Mouse (Mus musculus) T-helper 17 cell (primary cell): ENCODE measurements at regions not wholly inside any gene's neighbourhood (a gene's known extent, or its start where the extent isn't known, plus 50 kb on each side); places are given as distances from the start of the nearest gene placed in this dataset.

ENCODE experiments used
- in situ Hi-C, 2 experiments: fragments of 300-600 bp; cut with MboI, MseI; formaldehyde crosslinking; loops; 1 replicate in 1 of 2; 2 replicates in 1 of 2; pipeline ENCODE4 v1.15.1; 2025; ENCODE audit warnings: high pct_unique_total_duplicates in 2 of 2

DNA sequence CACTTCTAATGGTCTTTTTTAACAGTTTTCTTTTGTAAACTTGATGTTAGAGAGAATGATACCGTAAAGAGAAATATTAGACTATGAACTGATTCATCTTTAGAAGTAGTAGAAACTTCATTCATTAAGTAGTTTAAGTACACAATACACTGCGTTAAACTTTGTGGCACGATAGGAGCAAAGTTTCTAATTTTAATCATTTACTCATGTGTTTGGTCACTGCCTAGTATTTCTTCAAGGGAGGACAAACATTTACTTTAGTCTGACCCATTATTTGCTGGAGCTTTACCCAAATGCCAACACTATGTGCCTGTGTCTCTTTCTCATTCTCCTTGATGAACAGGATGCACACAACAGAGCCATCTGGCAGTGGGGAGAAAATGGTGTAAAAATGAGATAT is 200.6 kb downstream of the Chm start:
- in situ Hi-C loops = no loop called here

DNA sequence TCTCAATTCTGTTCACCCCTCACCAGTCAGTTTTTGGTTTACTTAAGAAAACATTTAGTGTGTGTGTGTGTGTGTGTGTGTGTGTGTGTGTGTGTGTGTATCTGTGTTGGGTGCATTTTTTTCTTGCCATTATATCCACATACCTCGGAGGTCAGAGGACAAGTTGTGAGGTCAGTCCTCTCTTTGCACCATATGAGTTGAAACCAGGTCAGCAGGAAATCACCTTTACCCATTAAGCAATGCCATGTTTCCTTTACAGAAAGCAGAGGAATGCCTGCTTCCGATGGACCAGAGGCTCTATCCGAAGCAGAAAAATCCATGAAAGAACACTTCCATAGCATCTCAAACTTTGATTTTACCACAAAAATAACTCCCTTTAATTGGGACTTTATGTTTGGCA is 201.2 kb downstream of the Chm start:
- in situ Hi-C loops = no loop called here

DNA sequence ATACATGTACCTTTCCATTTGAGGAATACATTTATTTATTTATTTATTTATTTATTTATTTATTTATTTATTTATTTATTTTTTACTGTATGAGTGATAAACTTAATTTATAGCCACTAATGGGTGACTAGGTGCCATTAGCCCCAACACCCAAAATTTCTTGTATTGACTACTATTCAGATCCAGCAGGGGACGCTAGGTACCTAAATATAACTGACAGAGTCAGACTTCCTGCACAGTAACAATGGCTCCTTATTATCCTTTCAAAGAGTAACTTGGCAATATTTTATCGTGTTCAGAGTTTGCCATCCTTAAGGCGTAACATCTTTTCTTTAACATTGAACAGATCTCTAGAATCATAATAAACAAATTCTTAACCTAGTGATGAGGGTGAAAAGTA is 206.7 kb downstream of the Chm start:
- in situ Hi-C loops = no loop called here

DNA sequence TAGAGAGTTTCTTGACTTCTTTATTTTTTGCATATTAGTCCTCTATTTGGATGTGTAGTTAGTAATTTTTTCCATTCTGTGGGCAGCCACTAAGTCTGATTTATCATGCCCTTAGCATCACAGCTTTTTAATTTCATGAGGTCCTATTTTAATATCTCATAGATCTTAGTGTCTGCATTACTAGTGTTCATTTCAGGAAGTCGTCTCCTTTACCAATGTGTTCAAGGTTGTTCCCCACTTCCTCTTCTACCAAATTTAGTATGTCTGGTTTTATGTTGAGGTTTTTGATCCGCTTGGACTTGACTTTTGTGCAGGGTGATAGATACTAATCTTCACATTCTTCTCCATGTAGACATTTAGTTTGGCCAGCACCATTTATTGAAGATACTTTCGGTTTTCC is 221.2 kb downstream of the Chm start:
- in situ Hi-C loops = no loop called here

DNA sequence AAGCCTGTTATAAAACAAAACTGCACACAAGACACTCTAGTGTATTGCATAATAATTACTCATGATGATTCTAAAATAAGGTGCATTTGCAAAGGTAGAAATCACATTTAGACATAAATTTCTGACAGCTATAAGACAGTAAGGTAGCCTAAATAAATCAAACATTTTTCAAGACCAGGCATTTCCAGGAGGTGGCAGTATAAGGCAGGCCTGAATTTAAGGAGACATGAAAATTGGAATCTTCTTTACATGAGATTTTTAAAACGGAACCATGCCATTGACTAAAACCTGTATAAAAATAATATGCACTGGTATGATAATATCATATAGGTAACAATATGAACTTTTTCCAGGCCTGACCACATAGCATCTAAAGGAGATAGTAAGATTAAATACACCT is 235.5 kb downstream of the Chm start:
- in situ Hi-C loops = no loop called here

DNA sequence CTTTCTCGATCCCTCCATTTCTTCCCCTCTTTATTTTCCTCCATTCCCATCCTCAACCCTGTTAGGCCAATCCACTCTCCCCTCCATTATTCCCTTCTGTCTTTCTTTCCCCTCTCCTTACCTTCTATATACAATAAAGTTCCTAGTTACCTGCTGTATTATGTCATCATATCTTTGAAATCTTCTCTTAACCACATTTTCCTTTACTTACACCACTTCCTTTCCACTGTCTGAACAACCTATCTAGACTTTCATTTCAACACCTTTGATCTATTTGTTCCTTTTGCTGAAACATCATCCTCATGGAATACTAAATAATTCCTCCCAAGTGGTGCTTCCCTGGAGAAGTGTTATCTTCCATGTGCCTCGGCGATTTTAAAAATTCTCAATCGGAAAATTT is 237.8 kb downstream of the Chm start:
- in situ Hi-C loops = no loop called here

DNA sequence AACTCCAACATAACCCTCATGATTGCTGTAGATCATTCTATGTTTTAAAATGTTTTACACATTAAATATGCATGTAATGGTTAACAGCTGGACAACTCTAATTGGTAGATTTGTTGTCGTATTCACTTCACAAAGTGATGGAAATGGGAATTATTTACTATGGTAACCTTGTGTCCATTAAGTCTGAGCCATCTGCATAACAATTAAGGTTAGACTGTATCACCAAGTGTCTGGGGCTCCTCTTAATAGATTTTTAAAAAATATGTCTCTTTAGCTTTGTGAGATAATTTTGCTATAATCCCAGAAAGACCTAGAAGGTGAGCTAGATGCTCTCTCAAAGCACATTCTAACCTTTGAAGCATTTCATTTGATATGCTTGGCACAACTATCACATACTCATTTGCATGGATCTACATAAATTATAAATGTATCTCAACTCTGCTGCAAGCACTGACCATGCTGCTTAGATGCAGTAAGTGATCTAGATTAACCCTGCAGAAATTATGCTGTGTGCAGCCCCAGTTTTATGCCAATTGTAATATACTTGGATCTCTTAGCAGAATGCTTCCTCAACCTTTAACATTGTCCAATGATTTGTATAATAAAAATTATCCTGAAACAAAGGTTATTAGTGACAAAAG is 227.2 kb upstream of the Pof1b start:
- in situ Hi-C loops = no loop called here

DNA sequence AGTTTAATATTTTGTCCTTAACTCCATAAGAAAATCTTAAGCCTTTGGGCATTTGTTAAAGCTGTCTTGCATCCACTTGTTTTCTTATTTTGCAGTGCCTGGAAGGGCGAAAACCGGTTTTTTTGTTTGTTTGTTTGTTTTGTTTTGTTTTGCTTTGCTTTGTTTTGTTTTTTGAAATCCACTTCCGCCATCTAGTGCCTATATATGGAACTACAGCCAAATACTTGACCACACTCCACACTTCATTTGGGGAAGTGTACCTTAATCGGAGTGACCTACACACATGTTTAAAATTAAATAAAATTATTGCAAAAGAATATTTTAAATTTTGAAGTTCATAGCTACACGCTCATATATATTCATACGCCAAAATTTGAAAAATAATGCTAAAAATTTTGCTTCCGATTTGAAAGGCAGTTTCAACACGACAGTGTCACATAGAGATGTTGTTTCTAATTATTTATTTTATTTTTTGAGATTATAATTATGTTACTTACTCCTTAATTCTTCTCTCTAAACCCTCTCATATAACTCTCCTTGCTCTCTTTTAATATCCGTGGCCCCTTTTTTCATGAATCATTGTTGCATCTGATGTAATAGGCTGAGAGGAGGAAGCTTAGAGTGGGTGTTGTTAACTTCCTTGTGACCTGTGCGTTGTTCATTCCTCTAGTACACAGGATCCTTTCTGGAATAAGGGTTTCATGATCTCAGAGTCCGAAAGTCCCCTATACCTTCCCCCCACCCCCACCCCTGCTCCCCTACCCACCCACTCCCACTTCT is 205.4 kb upstream of the Pof1b start:
- in situ Hi-C loops = loop anchor here (5.0 to 25.0 kb wide), 4 partner anchors 382 to 1692 kb away; no protein-coding TSS in a partner anchor

DNA sequence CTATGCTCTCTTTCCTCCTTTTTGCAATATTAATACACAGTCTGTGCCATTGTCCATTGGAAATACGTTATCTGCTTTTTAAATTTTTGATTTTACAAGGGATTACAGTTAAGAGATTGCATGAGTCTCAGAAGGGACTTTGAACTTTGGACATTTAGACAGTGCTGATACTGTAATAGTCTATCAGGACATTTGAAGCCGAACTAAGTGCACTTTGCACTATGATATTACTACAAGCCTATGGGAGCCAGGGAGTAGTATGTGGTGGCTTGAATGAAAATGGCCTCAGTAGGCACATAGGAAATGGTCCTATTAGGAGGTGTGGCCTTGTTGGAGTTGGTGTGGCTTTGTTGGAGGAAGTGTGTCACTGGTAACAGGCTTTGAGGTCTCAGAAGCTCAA is 188.1 kb upstream of the Pof1b start:
- in situ Hi-C loops = no loop called here
